Mouse (Mus musculus) B cell, adult 67 days (primary cell): ENCODE data around the gene Gm10491. TPM values are rescaled to one million over a fixed set of nuclear protein-coding genes. Genes with fewer than 3 reads are reported as not detected.

Source experiments
- total RNA-seq, 2 experiments: library from RNA; stranded (reverse); gene quantifications; 4 replicates each; pipeline ENCODE4 v1.2.4; 2023

Gene Gm10491
- not detected for total RNA-seq

DNA sequence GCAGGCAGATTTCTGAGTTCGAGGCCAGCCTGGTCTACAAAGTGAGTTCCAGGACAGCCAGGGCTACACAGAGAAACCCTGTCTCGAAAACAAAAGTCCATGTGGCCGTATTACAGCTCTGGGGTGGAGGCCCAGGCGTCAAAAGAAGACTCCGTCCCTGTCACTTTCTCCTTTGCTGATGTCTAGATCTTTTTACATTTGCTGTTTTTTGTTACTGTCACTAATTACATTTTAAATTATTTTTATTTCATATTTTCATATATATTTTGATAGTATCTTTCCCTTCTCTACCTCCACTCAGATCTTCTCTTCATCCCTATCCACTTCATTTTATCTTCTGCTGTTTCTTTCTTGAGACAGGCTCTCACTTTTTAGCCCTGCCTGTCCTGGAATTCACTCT, at the start of gene Gm10491:
Gene Gm10491, minus strand, starts transcription at position 101 of the 400 bp plus-strand sequence.

DNA sequence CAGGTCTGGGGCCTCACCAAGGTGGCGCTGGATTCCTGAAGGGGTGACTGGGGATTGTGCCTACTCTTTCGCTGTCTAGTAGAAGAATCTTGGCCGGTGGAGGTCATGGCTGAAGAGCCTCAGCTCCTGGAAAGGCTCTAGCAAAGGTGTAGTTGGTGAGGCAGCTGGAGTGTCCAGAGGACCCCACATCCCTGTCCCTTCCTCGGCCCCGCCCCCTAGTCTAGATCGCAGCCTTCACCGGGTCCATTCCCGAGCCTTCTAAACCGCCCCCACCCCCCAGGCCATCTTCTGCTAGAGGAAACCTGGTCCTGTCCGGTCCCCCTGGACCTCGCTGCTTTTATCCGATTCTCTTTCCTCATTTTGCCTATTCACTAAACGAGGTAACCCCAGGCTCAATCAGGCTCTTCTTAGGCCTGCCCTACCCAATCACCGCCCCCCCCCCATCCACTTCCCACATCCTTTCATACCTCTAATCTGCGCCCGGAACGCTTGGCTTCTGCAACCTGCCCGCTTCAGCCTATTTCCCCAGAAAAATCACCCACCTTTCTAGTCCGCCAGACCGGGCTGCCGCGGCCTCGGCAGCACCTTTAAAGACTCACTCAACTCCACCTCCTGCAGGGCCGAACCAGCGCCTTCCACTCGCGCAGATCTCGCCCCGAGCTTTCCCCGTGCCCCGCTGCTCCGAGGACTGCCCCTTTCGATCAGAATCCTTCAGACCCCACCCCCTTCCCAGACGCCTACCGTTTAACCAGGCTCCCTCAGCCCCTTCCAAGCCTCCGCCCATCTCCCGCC, 39.7 kb upstream of the Gm10491 start, which contains the start of gene Hdac6:
Gene Hdac6, minus strand, starts transcription at position 782 of the 792 bp plus-strand sequence.

DNA sequence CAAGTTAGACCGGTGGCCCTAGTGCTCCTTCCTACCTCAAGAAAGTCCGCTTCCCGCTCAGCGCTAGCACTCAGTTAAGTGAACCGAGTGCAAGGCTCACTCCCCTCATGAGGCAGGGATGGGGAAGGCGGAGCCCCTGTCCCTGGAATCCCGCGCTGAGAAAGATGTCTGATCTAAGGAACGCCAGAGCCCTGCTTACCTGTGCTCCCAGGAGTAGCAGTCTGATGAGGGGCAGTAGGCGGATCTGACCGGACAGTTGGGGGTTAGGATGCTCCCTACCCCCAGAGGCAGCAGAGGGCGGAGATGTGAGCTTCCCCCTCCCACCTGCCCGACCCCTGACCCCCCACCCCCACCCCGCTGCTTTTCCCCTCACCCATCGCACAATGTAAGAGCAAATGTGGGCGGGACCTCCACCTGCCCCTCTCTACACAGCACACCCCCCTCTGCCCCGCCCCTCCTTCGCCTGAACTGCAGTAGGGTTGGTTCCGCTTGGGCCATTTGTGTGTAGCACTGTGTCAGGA, 20.7 kb upstream of the Gm10491 start, which contains the start of gene Eras:
Gene Eras, minus strand, starts transcription at position 338 of the 521 bp plus-strand sequence.

DNA sequence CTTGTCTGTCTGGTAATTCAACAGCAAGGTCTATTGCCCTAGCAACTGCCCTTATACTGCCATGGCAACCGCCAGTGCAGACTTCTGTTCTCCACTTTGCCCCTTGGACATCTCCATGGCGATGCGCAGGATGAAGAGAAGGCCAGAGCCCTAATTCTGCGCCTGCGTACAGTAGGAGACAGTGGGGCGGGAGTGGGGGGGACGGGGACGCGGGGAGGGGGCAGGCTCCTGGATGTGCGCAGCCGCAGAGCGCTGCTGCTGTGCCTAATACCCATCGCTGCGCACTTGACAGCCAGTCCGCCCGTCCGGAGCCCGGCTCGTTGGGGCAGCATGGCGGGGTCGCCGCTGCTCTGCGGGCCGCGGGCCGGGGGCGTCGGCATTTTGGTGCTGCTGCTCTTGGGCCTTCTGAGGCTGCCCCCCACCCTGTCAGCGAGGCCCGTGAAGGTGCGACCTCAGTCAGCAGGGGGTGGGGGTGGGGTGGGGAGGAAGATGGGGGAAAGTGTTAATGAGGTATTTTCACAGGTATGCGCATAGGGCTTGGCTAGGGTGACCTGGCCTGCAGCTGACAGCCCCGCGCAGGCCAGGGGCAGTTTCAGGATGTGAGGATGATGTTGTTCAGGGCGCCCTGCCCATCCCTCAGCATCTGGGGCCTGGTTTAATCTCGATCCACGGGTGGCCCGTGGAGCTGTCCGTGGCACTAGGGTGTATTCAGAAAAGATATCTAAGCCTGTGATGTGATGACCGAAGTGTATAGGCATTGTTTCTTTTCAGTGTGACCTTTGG, 12.2 kb upstream of the Gm10491 start, which contains the start of gene Pcsk1n:
Gene Pcsk1n, plus strand, starts transcription at position 222 of the 783 bp plus-strand sequence.

DNA sequence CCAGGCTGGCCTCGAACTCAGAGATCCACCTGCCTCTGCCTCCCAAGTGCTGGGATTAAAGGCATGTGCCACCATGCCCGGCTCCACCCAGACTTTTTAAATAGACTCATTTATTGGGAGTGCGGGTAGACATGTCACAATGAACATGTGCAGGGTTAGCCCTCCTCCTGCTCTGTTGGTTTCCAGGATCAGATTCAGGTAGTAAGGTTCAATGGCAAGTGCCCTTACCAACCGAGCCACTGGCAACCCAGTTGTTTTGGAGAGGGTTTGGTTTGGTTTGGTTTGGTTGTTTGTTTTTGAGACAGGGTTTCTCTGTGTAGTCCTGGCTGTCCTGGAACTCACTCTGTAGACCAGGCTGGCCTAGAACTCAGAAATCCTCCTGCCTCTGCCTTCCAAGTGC, 1.6 kb upstream of the Gm10491 start, which contains the start of gene Gm10490:
Gene Gm10490, plus strand, starts transcription at position 301 of the 400 bp plus-strand sequence.

DNA sequence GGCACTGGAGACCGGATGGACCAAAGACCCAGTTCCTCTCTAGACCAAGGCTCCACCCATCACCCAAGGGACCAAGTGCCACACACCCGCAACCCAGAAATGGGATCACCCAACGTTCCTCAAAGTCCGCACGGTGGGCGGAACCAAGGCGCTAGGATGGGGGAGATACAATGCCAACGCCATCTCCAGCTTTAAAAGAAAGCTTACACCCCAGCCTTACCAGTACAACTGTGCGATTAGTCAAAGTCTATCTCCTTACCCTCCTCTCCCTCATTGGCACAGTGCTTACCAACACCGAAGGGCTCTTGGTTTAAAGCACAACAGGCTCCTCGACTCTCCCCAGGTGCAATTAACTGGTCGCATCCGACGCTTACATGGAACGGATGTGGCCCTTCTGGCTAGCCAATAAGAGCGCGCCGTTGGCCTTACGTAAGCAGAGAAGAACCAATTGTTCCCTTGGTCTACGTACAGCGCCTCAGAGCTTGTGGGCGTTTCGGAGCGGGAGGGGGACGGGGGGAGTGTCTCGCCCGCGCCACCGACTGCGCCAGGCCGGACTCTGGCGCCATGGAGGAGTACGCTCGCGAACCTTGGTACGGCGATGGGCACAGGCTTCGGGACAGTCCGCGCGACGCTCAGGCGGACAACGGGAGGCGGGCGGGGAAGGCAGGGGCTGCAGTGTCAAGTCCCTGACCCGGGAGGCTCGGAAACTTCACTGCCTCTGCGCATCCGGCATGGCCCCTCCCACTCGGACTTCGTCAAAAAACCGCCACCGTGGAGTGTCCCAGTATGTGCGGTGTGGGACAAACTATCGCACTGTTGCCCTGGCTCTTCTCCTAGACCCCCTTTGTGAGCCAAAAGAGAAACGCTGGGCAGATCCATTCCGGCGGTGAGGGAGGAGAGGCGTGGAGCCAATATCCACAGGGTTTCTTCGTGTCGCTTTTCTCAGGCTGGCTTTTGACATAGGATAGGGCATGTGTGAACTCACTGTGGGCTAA, 8.5 kb downstream of the Gm10491 start, which contains the start of the genes Pqbp1 and Timm17b:
Gene Pqbp1, minus strand, starts transcription at position 390 of the 995 bp plus-strand sequence.
Gene Timm17b, plus strand, starts transcription at position 478 of the 995 bp plus-strand sequence.

DNA sequence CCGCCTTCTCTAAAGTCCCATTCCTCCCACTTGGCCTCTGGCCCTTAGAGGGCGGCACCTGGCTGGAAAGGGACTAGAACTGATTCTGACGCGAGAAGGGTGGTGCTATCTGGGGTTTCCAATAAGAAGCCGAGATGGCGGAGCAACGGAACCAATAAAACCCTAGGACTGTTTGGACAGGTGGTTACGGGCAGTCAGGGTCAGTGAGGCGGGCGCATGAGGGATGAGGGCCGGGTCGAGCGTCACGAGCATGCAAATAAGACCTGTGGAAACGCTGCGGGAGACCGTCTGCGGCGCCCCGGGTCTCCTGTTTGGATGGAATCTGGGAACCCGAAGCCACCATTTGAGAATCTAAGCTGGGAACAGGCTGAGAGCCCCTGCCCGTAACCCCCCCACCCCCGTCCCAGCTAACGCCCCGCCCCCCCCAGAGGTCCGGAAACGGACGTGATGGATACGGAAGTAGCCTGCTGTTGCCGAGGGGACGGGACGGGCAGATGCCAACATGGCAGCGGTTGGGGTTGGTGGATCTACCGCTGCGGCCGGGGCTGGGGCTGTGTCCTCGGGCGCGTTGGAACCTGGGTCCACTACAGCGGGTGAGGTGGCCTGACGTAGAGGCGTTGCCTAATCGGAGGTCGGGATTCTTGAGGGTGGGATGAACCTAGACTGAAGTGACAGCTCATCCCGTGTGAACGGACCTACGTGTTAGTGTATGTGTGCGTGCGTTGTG, 23.6 kb downstream of the Gm10491 start, which contains the start of gene Slc35a2:
Gene Slc35a2, plus strand, starts transcription at position 188 of the 727 bp plus-strand sequence.

DNA sequence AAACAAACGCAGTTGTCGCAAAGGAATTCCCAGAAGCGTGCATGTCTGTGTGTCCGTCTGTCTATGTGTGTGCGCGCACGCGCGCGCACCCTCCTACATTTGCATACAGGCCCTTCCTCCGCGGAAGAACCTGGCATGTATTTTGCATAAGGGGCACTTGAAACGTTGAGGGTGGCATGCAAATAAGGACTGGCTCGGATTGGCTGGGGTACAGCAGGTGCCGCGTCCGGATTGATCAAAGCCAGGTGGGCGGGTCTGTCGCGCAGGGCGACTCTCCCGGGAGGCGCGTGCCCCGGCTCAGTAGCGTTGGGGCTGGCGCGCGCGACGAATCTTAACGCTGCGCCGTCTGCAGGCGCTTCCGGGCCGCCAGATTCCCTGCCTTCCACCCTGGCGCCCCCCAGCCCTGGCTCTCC, 29.6 kb downstream of the Gm10491 start, which contains the start of gene Pim2:
Gene Pim2, plus strand, starts transcription at position 256 of the 413 bp plus-strand sequence.

Other genes starting within 250 kb of the Gm10491 start
- 100 to 1,000 TPM; 105 to 109 TPM for gene Plp2, start 236.4 kb downstream of the Gm10491 start, total RNA-seq
- gene Magix, start 226.6 kb downstream of the Gm10491 start, total RNA-seq = not detected
- gene Gpkow, start 210.7 kb downstream of the Gm10491 start, total RNA-seq = 10 to 100 TPM; 52.4 to 61.9 TPM
- 10 to 100 TPM; 70.0 to 71.3 TPM for gene Wdr45, start 193.5 kb downstream of the Gm10491 start, total RNA-seq
- gene Gm45208, start 185.6 kb downstream of the Gm10491 start, total RNA-seq = not detected
- 10 to 100 TPM; 13.6 to 14.4 TPM for gene Praf2, start 179.4 kb downstream of the Gm10491 start, total RNA-seq
- not detected for gene Ccdc120, start 156.9 kb downstream of the Gm10491 start, total RNA-seq
- gene Tfe3, start 145.3 kb downstream of the Gm10491 start, total RNA-seq = 10 to 100 TPM; 27.3 to 33.5 TPM
- gene Gripap1, start 118.1 kb downstream of the Gm10491 start, total RNA-seq = 100 to 1,000 TPM; 274 to 300 TPM
- 1 to 10 TPM in 1 of 2 experiments, under 1 TPM in 1; 0.59 to 2.3 TPM for gene Kcnd1, start 85.5 kb downstream of the Gm10491 start, total RNA-seq
- 100 to 1,000 TPM; 180 to 210 TPM for gene Otud5, start 66.5 kb downstream of the Gm10491 start, total RNA-seq
- gene Pim2, start 29.6 kb downstream of the Gm10491 start, total RNA-seq = 10 to 100 TPM; 35.7 to 59.2 TPM
- 10 to 100 TPM; 30.9 to 34.8 TPM for gene Slc35a2, start 23.8 kb downstream of the Gm10491 start, total RNA-seq
- 100 to 1,000 TPM; 121 to 128 TPM for gene Pqbp1, start 8.6 kb downstream of the Gm10491 start, total RNA-seq
- gene Timm17b, start 8.5 kb downstream of the Gm10491 start, total RNA-seq = 10 to 100 TPM; 59.7 to 62.1 TPM
- gene Gm10490, start 1.7 kb upstream of the Gm10491 start, total RNA-seq = not detected
- not detected for gene Pcsk1n, start 12.0 kb upstream of the Gm10491 start, total RNA-seq
- not detected for gene Eras, start 20.8 kb upstream of the Gm10491 start, total RNA-seq
- gene Hdac6, start 40.1 kb upstream of the Gm10491 start, total RNA-seq = 10 to 100 TPM; 21.5 to 23.6 TPM
- not detected for gene Gata1, start 70.2 kb upstream of the Gm10491 start, total RNA-seq
- not detected for gene Glod5, start 110.7 kb upstream of the Gm10491 start, total RNA-seq
- 10 to 100 TPM; 29.7 to 33.9 TPM for gene Suv39h1, start 166.9 kb upstream of the Gm10491 start, total RNA-seq
- 100 to 1,000 TPM; 133 to 139 TPM for gene Was, start 182.7 kb upstream of the Gm10491 start, total RNA-seq
- gene Wdr13, start 225.1 kb upstream of the Gm10491 start, total RNA-seq = 10 to 100 TPM; 33.3 to 45.5 TPM
- gene Rbm3, start 238.0 kb upstream of the Gm10491 start, total RNA-seq = 100 to 1,000 TPM; 511 to 604 TPM